Mouse (Mus musculus) MEL (cell line): ENCODE data around the gene Lmod3. TPM values are rescaled to one million over a fixed set of nuclear protein-coding genes. Genes with fewer than 3 reads are reported as not detected.

Source experiments
- DNase-seq: peaks from one replicate; pipeline ENCODE4 v3.0.0; 2011; ENCODE audit warnings: low read depth, low spot score
- H3K27ac ChIP-seq: 2 replicates; pipeline ENCODE4 v1.5.1; 2012; ENCODE audit warnings: low read depth, mild to moderate bottlenecking, control low read depth, low read length, moderate library complexity; ENCODE audit not compliant: control insufficient read depth
- H3K27me3 ChIP-seq, 2 experiments: fragments of 150-350 bp in 1 of 2; sonication (generic) in 1 of 2; 2 replicates each; pipeline ENCODE4 v1.6.1; 2012; ENCODE audit warnings: low read length in 2 of 2, mild to moderate bottlenecking in 2 of 2, improper control_type of control experiment in 1 of 2, moderate library complexity in 1 of 2; ENCODE audit not compliant: insufficient read depth in 2 of 2, control insufficient read depth in 1 of 2
- H3K36me3 ChIP-seq, 2 experiments: 2 replicates each; pipeline ENCODE4 v1.6.1; 2012 to 2014; ENCODE audit warnings: low read length in 2 of 2, improper control_type of control experiment in 1 of 2, inconsistent platforms in 1 of 2, mild to moderate bottlenecking in 1 of 2; ENCODE audit not compliant: insufficient read depth in 2 of 2, control insufficient read depth in 1 of 2
- H3K4me1 ChIP-seq, 2 experiments: fragments of 150-350 bp in 1 of 2; sonication (generic) in 1 of 2; 2 replicates each; pipeline ENCODE4 v1.6.1; 2012; ENCODE audit warnings: low read length in 2 of 2, improper control_type of control experiment in 1 of 2, mild to moderate bottlenecking in 1 of 2; ENCODE audit not compliant: insufficient read depth in 2 of 2, control insufficient read depth in 1 of 2
- H3K4me3 ChIP-seq, 2 experiments: fragments of 150-350 bp in 1 of 2; sonication (generic) in 1 of 2; 2 replicates each; pipeline ENCODE4 v1.5.1; 2012; ENCODE audit warnings: low read depth in 2 of 2, low read length in 2 of 2, mild to moderate bottlenecking in 2 of 2, moderate library complexity in 2 of 2, control low read depth in 1 of 2, improper control_type of control experiment in 1 of 2; ENCODE audit not compliant: control insufficient read depth in 1 of 2, insufficient read depth in 1 of 2
- H3K79me2 ChIP-seq: 2 replicates; pipeline ENCODE4 v1.6.1; 2012; ENCODE audit warnings: mild to moderate bottlenecking, low read length, moderate library complexity; ENCODE audit not compliant: control insufficient read depth, poor library complexity, insufficient read depth
- H3K9ac ChIP-seq: 2 replicates; pipeline ENCODE4 v1.6.1; 2012; ENCODE audit warnings: low read depth, mild to moderate bottlenecking, control low read depth, low read length, moderate library complexity; ENCODE audit not compliant: control insufficient read depth, poor library complexity, severe bottlenecking
- H3K9me3 ChIP-seq: fragments of 150-350 bp; sonication (generic); replicated peaks from 2 replicates; pipeline ENCODE4 v1.6.1; 2012; ENCODE audit warnings: mild to moderate bottlenecking, low read length, improper control_type of control experiment, moderate library complexity; ENCODE audit not compliant: insufficient read depth
- CHD1 ChIP-seq: IDR thresholded peaks from 2 replicates; pipeline ENCODE4 v1.6.1; 2012; ENCODE audit warnings: low read depth, mild to moderate bottlenecking, inconsistent platforms, low read length, improper control_type of control experiment
- CTCF ChIP-seq, 3 experiments: IDR thresholded peaks in 2 of 3; conservative IDR thresholded peaks in 1 of 3; 2 replicates each; pipeline ENCODE4 v1.5.1; 2011 to 2012; ENCODE audit warnings: low read length in 3 of 3, low read depth in 2 of 3, mild to moderate bottlenecking in 2 of 3, improper control_type of control experiment in 1 of 3, inconsistent platforms in 1 of 3, mixed read lengths in 1 of 3, moderate library complexity in 1 of 3; ENCODE audit not compliant: control insufficient read depth in 1 of 3, insufficient read depth in 1 of 3, poor library complexity in 1 of 3, severe bottlenecking in 1 of 3
- E2F4 ChIP-seq: IDR thresholded peaks from 2 replicates; pipeline ENCODE4 v1.6.1; 2011; ENCODE audit warnings: low read depth, low read length, improper control_type of control experiment, borderline replicate concordance
- ELF1 ChIP-seq: IDR thresholded peaks from 2 replicates; pipeline ENCODE4 v1.6.1; 2014; ENCODE audit warnings: low read depth, mild to moderate bottlenecking, inconsistent platforms, low read length, improper control_type of control experiment, moderate library complexity
- ETS1 ChIP-seq: IDR thresholded peaks from 2 replicates; pipeline ENCODE4 v1.6.1; 2012; ENCODE audit warnings: low read depth, mild to moderate bottlenecking, inconsistent platforms, low read length, improper control_type of control experiment, moderate library complexity
- MAFK ChIP-seq: IDR thresholded peaks from 2 replicates; pipeline ENCODE4 v1.6.1; 2011; ENCODE audit warnings: low read depth, mild to moderate bottlenecking, low read length, improper control_type of control experiment, borderline replicate concordance
- MAZ ChIP-seq: IDR thresholded peaks from 2 replicates; pipeline ENCODE4 v1.6.1; 2012; ENCODE audit warnings: low read depth, mild to moderate bottlenecking, inconsistent platforms, low read length, improper control_type of control experiment
- MEF2A ChIP-seq: IDR thresholded peaks from 2 replicates; pipeline ENCODE4 v1.6.1; 2014; ENCODE audit warnings: low read depth, mild to moderate bottlenecking, inconsistent platforms, low read length, improper control_type of control experiment; ENCODE audit not compliant: poor library complexity, insufficient replicate concordance, severe bottlenecking; ENCODE audit errors: extremely low read depth
- MYB ChIP-seq: IDR thresholded peaks from 2 replicates; pipeline ENCODE4 v1.6.1; 2011; ENCODE audit warnings: mild to moderate bottlenecking, low read depth, low read length, improper control_type of control experiment
- POLR2A ChIP-seq, 2 experiments: IDR thresholded peaks; 2 replicates each; pipeline ENCODE4 v1.6.1; 2011 to 2012; ENCODE audit warnings: low read length in 2 of 2, mild to moderate bottlenecking in 2 of 2, control low read depth in 1 of 2, improper control_type of control experiment in 1 of 2, low read depth in 1 of 2, moderate library complexity in 1 of 2; ENCODE audit not compliant: control insufficient read depth in 1 of 2, insufficient read depth in 1 of 2, poor library complexity in 1 of 2
- POLR2AphosphoS2 ChIP-seq: IDR thresholded peaks from 2 replicates; pipeline ENCODE4 v1.6.1; 2011; ENCODE audit warnings: low read length, improper control_type of control experiment
- POLR2AphosphoS5 ChIP-seq: IDR thresholded peaks from 2 replicates; pipeline ENCODE4 v1.6.1; 2012; ENCODE audit warnings: low read depth, borderline replicate concordance, mild to moderate bottlenecking, inconsistent platforms, low read length, moderate library complexity, mixed read lengths
- SIN3A ChIP-seq: IDR thresholded peaks from 2 replicates; pipeline ENCODE4 v1.6.1; 2012; ENCODE audit warnings: low read length, improper control_type of control experiment, inconsistent platforms
- TCF12 ChIP-seq: IDR thresholded peaks from 2 replicates; pipeline ENCODE4 v1.6.1; 2014; ENCODE audit warnings: low read depth, mild to moderate bottlenecking, inconsistent platforms, low read length, improper control_type of control experiment, moderate library complexity
- UBTF ChIP-seq: IDR thresholded peaks from 2 replicates; pipeline ENCODE4 v1.6.1; 2012; ENCODE audit warnings: low read depth, mild to moderate bottlenecking, inconsistent platforms, low read length, improper control_type of control experiment, moderate library complexity, borderline replicate concordance; ENCODE audit not compliant: insufficient read depth
- ZKSCAN1 ChIP-seq: IDR thresholded peaks from 2 replicates; pipeline ENCODE4 v1.6.1; 2012; ENCODE audit warnings: low read depth, mild to moderate bottlenecking, inconsistent platforms, low read length, improper control_type of control experiment, moderate library complexity
- polyA plus RNA-seq, 2 experiments: library from polyadenylated mRNA; stranded (reverse) in 1 of 2; unstranded in 1 of 2; fragments of >175 nt in 1 of 2; fragments of >200 nt in 1 of 2; gene quantifications; 2 replicates each; pipeline versions ENCODE4 v1.2.1 to v1.2.4; 2012; ENCODE audit warnings: low replicate concordance in 2 of 2, low read depth in 1 of 2; ENCODE audit not compliant: insufficient read length in 2 of 2, insufficient read depth in 1 of 2, missing spikeins in 1 of 2
- total RNA-seq: library from RNA; depleted of rRNA; stranded (reverse); fragments of 300-350 nt; gene quantifications from 2 replicates; pipeline ENCODE4 v1.2.3, GENCODE M21; 2012

Lmod3 gene
- total and polyA plus RNA-seq, 3 experiments: not detected

- no peak for TF ChIP-seq MEF2A
- TF ChIP-seq MAFK: no peak
- TF ChIP-seq CTCF (IDR thresholded peaks at IDR 0.05 in 2 of 3, conservative IDR thresholded peaks at IDR 0.05 in 1 of 3; ENCODE audit: control insufficient read depth in 1 of 3, insufficient read depth in 1 of 3, low read depth in 2 of 3, low read length in 3 of 3, poor library complexity in 1 of 3, severe bottlenecking in 1 of 3): no peak
- 0 out of 2 replicates have a peak, but pooled peaks have one; percentile 27 for TF ChIP-seq ELF1
- TF ChIP-seq ETS1: no peak
- TF ChIP-seq MAZ: peak; percentile 91; the same call in 1 of the 2 replicates
- TF ChIP-seq POLR2A (IDR thresholded peaks at IDR 0.05; ENCODE audit: control insufficient read depth in 1 of 2, insufficient read depth in 1 of 2, low read depth in 1 of 2, low read length in 2 of 2, poor library complexity in 1 of 2): peak; percentile 35 to 88; a peak in 2 of 4 replicates
- no peak for TF ChIP-seq SIN3A
- TF ChIP-seq POLR2AphosphoS2: peak; percentile 84
- TF ChIP-seq UBTF: 0 out of 2 replicates have a peak, but pooled peaks have one; percentile 15
- TF ChIP-seq POLR2AphosphoS5: no peak
- peak; percentile 88 for TF ChIP-seq TCF12
Measured at GRCm38 (mm10) chr6:97205439-97205885, 47.1 kb downstream of the Lmod3 start, which contains the start of gene Uba3 (continued).

DNA sequence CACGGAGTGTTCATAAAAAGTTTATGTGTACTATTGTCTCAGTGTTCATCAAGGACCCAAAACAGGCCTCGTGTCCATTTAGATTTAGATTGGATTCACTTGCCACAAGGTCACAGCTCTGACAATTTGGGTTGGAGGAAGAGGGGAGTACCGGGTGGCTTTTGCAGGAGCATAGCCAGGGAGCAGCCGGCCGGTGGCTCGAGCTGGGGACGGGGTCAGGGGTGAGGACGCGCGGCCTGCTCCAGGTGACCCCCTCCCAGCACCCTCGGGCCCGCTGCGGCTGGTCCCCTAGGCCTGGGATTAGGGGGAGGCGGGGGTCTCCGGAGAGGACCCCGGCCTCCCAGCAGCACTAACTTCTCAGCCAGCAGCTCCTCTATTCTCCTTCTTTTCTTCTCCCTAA is 47.6 kb downstream of the Lmod3 start:
- TF ChIP-seq CHD1: no peak
- 0 out of 2 replicates have a peak, but pooled peaks have one; percentile 22 for TF ChIP-seq UBTF
- TF ChIP-seq MYB: no peak
- no peak for TF ChIP-seq MAZ
- peak; percentile 7; the same call in 1 of the 2 replicates for TF ChIP-seq SIN3A
- no peak for TF ChIP-seq POLR2A (IDR thresholded peaks at IDR 0.05; ENCODE audit: control insufficient read depth in 1 of 2, insufficient read depth in 1 of 2, low read depth in 1 of 2, low read length in 2 of 2, poor library complexity in 1 of 2)
- TF ChIP-seq, all 39 proteins: peak for 2
- Histone ChIP-seq H3K79me2 (peaks cover 24% of the 10 kb centered on the region), H3K9ac (peak overlapping the region; percentile 78), H3K4me1 (peaks cover 23 to 34% of the 10 kb centered on the region in 2 experiments), H3K36me3 (peaks cover 10 to 42% of the 10 kb centered on the region in 2 experiments), H3K27ac (peak overlapping the region; percentile 73), H3K4me3 (peak overlapping the region; percentile 64 to 97), H3K27me3 (no peaks in the 10 kb centered on the region), H3K9me3 (no peaks in the 10 kb centered on the region)
- DNase-seq: peak; percentile 51

DNA sequence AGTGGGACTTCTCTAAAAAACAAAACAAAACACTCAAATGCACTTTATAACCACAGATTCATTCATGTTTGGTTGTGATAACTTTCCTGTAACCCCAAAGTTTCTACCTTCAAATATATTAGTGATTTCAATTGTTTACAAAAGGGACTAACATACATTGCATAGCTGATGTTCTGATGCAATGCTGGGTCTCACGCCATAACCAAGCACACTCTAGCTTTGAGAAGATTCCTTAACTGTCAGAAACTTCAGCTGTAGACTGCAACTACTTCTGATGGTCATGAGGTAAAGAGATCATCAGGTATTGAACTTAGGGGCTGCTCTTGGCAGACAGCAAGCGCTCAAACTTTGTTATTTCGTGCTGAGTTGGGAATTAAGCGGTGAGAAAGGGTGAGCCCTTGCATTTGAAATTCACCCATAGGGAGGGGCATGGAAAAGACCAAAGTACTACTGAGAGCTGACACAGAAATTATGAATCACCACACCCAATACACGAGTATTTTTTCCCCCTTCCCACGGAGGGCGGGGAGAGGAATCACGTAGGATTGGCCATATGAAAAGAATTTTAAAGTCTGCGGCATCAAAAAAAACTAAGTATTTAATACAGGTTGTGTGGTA is 48.2 kb downstream of the Lmod3 start:
- peaks cover 13 to 38% of the 10 kb centered on the region in 2 experiments for H3K36me3 ChIP-seq
- H3K4me3 ChIP-seq: peak overlapping the region; percentile 64 to 97
- H3K9ac ChIP-seq: peak overlapping the region; percentile 78
- H3K27me3 ChIP-seq: no peaks in the 10 kb centered on the region
- H3K79me2 ChIP-seq: peaks cover 24% of the 10 kb centered on the region
- H3K4me1 ChIP-seq: peaks cover 21 to 29% of the 10 kb centered on the region in 2 experiments
- peak; percentile 62 for DNase-seq
- no peaks in the 10 kb centered on the region for H3K9me3 ChIP-seq
- H3K27ac ChIP-seq: peak overlapping the region; percentile 73
- peak; percentile 61; the same call in 1 of the 2 replicates for TF ChIP-seq CHD1
- peak; percentile 18; the same call in 1 of the 2 replicates for TF ChIP-seq ETS1
- TF ChIP-seq SIN3A: peak; percentile 16; the same call in 1 of the 2 replicates
- TF ChIP-seq ZKSCAN1: no peak
- no peak for TF ChIP-seq E2F4
